Mouse (Mus musculus) CD4-positive helper T cell, adult 2 months (primary cell): ENCODE data around the gene Cdk14.
"Not testable (repeated sequence)": the region's sequence is repeated elsewhere in the genome, so short reads cannot be mapped to it uniquely, and the experiment has no call there.

Experiments
- DNase-seq: peaks from one replicate; pipeline ENCODE4 v3.0.0-alpha.2; 2012; ENCODE audit warnings: low read depth, missing footprints, low spot score

Gene Cdk14

DNA sequence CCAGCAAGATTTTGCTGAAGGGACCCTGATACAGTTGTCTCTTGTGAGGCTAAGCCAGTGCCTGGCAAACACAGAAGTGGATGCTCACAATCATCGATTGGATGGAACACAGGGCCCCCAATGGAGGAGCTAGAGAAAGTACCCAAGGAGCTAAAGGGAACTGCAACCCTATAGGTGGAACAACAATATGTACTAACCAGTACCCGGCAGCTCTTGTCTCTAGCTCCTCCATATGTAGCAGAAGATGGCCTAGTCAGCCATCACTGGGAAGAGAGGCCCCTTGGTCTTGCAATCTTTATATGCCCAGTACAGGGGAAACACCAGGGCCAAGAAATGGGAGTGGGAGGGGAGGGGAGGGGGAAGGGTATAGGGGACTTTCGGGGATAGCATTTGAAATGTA lies 515.2 kb downstream of the Cdk14 start:
- not testable (repeated sequence) for DNase-seq

DNA sequence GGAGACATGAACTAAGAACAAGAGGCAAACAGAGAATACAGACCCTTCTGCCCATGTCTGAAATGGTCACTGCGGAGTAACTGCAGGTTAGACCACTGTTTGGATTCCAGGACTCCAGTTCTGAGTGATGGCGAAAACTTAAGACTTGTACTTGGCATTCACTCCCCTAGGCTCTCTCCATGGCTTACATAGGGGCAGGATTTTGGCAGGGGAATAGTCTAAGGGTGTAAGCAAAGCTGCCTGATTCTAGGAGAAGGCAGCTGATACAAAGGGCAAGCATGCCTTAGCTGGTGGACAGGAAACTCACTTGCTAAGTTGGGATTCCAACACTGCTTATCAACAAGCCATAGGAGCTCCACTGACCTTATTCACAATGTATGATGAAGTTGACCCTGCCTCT lies 521.9 kb downstream of the Cdk14 start:
- DNase-seq: no peak

DNA sequence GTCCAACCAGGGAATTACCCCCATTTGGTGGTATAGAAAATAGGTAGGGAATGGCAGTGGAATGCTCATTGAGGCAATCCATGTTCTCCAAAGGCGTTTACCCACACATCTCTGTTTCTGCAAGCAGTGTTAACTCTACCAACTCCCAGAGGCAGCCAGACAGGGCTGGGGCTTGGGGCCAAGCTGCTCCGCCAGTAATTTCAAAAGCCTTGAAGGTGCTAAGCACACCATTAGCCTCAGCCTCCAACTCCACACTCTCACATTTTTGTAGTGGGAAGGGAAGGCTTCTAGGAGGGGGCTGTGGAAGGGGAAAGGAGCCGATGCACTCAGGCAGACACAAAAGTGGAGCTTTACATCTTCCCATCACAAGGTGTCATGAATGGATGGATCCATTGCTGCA lies 525.1 kb downstream of the Cdk14 start:
- no peak for DNase-seq

DNA sequence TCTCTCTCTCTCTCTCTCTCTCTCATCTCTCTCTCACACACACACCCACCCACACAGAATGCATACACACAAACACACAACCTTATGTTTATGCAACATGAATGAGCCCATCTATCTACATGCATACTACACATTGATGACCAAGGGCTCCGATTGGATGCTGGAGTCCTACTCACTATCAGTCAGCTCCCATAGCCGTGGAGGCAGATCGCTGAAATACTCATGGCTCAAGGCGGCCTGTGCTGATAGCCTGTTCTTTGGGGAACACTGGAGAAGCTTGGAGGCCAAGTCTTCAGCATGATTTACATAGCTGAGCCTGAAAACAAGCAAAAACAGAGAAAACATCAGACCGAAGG lies 526.3 kb downstream of the Cdk14 start:
- DNase-seq: no peak

DNA sequence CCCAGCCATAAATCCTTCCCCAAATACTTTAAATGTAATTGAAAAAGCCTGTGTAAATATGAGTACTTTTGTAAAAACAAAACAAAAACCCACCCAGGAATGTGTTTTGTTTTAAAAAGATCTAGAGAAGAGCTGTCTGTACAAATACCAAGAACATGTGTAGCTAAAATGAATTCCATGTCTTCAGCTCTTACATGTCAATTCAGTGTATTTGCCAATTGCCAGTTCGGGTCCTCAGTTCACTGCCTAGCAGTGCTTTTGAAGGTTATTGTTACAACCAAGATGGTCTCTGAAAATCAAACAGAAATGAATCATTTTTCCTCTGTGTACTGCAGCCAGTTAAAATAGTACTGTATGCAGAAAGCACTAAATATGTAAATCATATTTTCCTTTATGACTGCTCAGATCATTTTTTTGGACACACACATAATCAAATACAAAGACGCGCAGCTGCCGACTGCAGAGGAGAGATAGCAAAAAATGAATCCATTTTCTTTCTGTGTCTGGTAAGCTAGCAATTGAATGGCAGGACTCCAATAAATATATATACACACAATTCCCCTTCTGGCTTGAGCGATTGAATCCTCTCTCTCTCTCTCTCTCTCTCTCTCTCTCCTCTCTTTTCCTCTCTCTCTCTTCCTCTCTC lies 526.8 kb downstream of the Cdk14 start:
- no peak for DNase-seq

DNA sequence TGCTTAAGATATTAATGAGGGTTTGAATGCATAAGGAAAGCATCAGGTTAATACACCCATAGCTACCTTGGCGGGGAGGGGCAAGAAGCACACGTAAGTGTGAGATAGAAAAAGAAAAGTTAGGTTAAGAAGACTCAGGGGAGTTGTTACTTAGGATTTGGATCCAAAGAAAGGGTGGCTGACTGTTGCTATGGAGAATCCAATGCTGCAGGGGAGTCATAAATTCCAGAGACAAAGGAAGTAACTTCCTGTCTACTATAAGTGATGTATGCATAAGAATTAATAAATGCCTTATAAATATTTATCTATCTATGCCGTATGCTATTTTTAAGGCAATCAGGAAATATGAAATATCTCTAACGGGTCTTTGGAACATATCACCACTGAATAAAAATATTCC lies 527.4 kb downstream of the Cdk14 start:
- no peak for DNase-seq

DNA sequence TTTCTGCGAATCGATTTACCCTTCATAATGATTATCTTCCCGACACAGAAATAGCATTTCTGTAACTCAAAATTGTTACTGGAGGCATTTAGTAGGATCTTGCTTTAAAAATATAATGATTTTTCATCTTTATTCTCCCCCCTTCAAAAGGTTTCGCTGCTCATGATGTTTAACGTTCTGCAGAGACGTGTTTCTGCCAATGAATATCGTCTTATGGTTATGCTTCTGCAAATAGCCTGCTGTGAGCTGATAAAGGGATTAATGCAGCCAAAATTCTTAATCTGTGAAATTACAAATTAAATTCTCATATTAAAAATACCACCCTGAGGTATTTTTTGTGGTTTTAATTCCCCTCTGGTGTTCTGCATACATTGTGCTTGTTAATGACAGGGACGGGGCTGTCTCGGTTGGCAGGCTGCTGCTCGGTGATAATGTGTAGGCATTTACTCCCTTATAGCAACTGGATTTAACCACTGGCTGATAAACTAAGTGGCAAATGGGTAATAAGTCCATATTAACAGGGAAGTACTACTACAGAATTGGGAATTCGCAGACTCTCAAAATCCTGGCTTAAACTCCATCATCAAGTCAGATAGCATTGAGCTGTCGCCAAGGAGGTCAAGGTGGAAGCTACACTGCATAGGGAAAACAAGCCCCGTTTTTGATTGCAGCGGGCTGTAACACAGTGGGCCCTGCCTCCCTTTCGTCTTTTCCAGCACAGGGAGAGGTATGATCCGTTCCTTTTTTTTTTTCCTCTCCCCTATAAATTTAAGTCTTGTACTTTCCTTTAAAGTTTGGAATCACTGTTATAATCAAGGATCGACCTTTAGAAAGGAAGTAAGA lies 528.0 kb downstream of the Cdk14 start:
- no peak for DNase-seq

DNA sequence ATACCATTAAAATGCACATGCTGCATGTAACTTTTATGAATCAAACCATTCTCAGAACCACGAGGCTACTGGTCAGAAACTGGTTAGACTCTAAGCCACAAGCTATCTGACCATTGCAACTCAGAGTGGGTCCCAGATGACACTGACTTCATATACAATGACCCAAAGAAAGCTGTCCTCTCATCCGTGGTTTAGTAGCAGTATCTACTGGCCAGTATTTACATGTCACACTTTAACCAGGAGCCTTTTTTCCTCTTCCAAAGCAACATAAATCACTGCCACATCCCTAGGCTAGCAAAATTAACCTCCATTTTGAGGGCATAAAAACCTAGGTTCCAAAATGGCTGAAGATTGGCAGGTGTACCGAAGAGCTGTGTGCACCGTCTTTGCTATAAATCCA lies 533.0 kb downstream of the Cdk14 start:
- no peak for DNase-seq

DNA sequence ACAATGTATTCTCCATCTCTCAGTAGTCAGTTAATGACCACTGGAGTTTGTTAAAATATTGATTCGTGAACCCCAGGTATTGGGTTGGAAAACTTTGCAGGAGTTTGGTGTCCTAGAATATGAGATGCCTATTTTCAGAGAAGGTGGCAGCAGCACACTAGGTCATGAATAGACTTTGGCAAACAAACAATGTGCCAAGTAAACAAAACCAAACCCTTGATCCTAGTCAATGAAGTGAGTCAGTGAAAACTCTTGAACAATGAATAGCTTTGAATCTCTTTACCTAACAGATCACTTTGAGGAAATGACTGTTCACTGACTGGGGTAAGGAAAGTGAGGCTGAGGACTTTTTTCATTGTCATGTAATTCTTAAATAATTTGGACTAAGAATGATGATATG lies 537.3 kb downstream of the Cdk14 start:
- DNase-seq: no peak

DNA sequence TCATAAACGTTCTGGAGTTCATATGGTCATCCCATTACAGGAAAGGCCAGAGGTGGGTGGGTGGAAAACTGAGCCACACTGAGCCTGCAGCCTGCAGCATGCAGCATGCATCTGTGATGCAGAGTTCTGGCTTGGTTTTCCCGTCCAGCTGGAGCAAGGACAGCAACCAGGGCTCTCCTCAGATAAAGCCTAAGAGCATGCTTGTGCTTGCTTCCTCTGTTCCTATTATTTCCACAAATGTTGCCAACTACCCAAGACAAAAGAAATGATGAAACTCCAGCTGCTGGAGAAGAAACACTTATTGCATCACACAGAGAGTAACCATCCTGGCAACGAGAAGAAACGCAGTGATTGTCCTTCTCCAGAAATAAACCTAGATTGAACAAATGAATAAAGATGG lies 539.8 kb downstream of the Cdk14 start:
- DNase-seq: no peak

DNA sequence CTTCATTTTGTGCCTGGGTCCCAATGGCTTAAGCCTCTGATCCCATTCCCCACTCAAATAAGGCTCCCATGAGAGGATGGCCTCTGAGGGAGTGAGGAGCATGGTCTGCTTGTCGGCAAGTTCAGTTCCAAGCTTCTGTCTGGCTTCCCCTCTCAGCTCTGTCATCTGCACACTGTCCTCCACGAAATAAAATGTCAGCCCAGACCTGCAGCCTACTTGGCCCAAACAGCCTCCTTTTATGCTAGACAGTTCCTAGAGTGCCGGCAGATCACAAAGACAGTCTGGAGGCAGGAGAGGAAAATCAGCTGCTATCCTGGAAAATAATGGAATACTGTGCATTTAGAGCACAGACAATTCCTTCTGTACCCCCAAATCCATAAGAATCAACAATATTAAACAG lies 541.2 kb downstream of the Cdk14 start:
- no peak for DNase-seq

DNA sequence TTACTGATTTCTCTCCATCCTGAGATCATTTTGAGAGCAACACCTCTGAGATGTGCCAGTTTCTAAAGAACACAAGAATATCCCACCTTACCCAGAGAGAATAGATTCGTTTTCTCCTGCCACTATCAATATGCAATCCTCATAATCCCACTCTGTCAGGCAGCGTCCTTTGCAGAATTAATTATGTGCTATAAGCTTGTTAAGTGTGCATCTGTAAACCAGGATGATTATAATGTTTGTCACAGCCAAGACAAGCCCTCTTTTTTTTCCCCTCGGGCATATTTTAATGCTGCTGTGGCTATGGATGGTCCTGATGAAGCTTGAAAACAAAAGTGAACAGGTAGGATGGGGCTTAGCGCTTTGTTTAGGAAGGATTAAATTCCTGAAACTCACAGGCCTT lies 542.5 kb downstream of the Cdk14 start:
- no peak for DNase-seq

DNA sequence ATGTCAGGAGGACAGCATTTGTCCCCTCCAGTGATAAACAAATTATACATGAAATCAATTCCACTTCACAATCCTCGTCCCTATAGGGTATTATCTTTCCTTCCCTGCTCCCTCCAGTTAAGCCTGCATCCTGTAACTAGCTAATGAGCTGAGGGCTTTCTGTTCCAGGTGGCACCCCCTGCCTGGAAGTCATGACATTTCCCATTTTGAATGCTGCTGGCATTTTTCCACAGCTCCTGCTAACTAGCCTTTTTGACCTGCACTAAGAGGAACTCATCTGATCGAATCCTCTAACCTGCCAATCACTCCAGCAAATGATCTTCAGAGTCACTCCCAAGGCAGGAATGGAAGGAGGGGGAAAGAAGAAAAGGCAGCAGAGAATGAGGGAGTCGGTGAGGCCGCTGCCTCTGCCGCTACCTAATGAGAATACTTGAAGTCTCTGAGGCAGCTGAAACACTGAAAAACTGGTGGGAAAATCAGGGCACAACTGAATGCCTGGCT lies 542.9 kb downstream of the Cdk14 start:
- no peak for DNase-seq

DNA sequence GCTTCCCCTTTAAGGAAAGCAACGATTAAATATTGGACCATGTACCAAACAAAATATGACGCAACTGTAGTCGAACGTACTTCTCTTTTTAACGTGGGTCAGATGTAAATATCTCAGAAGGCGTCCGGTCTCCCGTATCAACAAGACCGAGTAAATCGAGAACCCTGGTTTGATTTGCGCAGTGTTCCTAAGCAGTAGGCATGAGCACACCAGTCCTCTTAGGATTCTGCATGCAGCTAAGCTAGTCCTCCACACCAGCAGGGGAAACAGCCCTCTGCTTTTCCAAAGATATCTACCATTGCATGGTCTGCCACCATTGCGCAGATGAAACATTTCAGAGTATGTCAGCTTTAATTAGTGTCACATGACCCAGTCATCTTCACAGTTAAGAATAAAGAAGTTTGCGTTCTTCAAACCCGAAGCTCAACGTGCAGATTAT lies 543.4 kb downstream of the Cdk14 start:
- no peak for DNase-seq

DNA sequence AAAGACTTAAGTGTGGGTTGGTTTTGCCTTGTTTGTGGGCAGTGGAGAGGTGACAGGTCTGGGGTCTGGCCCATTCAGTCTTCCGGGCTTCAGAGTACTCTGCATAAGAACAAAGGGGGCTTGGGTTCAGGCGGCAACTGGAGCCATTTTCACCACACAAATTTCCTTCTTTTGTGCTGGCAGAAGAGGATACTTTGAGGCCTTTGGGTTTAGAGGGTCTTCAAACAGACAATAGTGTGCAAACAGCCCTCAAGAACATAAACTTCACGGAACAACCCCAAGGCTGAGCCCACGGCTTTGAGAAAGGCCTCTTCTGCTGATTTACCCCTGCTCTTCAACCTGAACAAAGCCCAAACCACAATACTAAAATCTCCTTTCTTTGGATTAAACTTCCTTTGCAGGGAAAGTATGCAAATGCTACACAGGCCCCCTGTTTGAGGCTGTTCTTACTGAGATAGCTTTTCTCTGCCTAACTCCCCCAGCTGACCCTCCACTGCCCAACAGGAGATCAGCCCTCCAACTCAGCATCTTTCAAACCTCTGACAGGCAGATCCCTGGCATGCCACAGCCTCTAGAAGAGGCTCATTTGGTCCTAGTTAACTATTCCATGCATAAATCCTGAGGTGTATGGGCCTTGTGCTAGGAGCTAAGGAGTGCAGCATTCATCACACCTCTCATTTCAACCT lies 549.9 kb downstream of the Cdk14 start:
- no peak for DNase-seq

DNA sequence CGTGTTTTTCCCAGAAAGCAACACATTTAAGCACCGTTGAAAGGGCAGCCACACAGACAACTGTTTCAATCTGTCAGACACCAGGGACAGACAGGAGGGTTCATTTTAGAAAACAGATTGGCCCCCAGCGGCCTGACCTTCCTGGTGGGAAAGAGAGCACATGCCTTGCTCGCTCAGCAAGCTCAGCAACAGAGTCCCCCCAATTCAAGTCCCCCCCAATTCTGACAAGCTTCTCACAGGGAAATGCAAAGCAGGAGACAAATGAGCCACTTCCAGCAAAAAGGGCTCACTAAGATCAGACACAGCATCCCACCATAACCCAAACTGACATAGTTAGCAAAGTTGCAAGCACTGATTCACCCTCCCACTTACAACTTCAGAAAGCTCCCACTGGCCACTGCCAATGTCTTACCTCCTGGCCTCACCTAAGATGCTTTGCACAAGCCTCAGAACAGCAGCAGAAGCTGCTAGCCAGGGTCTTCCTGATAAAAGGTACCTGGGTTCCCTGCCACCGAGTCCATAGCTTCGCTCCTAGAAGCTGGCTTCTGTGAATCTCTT lies 551.5 kb downstream of the Cdk14 start:
- no peak for DNase-seq

DNA sequence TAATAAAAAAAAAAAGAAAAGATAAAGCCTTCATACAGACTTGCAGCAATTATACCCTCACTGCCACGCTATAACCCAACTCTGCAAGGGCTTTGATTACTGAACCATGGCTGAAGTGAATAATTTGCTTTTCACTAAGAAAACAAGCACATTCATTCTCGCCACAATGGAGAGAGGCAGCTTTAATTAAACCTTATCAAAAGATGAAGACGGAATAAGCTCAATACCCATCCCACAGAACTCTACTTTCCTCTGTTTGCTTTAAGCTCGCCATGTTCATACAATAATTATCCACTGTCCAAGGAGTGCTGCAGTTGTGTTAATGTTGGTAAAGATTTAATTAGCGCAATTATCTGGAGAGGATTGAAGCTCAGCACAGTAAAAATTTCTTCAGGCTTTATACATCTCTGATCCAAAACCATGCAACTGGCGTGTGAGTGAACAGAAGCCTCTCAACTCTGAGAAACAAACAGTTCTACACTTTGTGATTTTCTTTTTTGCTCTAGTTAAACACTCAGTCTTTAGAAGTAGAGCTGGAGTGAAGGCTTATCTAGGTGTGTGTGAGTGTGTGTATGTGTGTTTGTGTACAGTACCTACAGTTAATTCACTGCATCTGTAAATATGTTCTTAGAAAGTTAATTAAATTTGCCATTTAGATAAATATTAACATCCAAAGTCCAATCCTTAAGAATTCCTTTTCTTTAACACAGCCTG lies 552.1 kb downstream of the Cdk14 start:
- DNase-seq: no peak

DNA sequence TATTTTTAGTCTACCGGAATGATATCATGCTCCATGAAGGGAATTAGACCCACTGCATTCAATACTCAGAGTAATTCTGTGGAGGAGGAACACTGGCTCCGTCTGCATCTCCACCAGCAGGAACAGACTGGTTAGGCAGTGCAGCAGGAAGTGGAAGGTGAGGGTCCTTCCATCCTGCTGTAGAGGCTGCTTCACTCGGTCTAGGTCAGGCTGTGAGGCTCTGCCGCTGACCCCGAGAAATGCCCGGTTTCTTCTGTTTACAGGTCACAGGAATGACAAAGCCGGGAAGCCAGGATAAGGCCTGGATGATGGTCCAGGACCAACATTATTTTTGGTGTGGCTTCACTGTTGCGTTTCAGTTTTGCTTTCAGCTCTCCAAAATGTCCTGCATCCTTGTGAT lies 553.2 kb downstream of the Cdk14 start:
- no peak for DNase-seq

DNA sequence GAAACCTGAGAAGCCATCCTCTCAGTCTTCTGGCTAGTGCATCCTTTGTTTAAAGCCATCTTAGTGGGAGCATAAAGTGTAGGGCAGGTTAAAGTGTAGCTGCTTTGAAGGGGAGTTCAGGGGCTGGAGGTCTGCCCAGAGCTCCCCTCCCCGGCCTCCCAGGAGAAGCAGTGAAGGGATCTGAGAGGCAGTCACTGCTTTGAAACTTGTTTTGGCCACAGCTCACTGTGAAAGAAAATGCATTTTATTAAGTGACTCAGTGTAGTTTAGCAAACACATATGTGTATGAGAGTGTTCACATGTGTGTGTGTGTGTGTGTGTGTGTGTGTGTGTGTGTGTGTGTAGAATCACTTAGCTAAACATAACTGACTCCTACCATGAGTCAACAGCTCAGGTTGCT lies 554.0 kb downstream of the Cdk14 start:
- no peak for DNase-seq

DNA sequence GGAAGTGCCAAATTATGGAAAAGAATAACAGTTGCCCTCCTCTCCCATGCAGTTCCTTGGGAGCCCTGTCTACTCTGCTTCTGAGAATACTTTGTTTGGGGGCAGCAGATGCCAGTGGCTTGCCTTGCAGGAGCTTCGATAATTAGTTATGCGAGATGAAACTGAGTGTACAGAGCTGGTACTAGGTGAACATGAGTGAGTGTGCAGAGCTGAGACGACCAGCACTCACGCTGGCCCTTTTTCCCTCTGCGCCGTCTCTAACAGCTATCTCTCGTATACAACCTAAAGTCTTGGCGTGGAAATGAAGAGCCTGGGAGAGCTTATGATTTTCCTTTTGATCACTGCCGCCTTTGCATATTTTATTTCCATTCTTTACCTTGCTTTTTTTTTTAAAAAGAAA lies 558.5 kb downstream of the Cdk14 start:
- no peak for DNase-seq

DNA sequence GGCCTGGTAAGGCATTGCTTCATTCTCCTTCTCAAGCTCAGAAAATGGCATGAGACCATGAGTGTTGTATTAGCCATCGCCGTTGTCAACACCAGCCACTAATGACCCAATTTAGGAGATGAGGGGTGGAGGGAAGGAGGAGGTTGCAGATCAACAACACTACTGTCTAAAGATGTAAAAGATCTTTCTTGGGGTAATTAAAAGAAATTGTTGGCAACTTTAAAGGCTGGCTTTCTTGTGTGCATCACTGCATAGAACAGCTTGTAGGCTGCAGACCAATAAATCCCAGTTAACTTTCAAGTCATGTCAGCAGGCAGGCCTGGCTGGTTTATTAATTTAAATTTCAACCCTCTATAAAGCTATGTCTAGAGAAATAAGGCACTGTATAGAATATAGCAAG lies 559.0 kb downstream of the Cdk14 start:
- DNase-seq: no peak
